Mouse (Mus musculus): ENCODE data around the gene Lcor. TPM values are rescaled to one million over a fixed set of nuclear protein-coding genes. Genes with fewer than 3 reads are reported as not detected.

Gene Lcor
- total and polyA plus RNA-seq, 2 experiments from 2014 or later, result 12.3 to 13.1 TPM

DNA sequence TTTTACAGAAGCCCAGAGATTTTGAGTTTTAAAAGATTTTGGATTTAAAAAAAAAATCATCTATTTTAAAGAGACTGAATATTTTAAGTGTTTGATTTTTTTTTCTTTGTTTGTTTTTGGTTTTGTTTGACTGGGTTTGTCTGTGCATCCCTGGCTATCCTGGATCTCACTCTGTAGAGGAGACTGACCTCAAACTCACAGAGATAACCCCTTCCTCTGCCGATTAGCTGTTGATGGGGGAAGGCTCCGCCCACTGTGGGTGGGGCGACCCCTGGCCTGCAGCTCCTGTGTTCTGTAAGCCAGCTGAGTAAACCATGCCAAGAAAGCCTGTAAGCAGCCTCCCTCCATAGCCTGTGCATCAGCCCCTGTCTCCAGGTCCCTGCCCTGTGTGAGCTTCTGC, 30.3 kb upstream of the Lcor start:
- no peaks in the 10 kb centered on the region for H3K36me3 ChIP-seq (ENCODE audit: insufficient read depth, low read length)
- H3K27ac ChIP-seq, result no peak overlapping the region
- no peaks in the 10 kb centered on the region for H3K27me3 ChIP-seq (ENCODE audit: insufficient read depth, low read length)
- no peak overlapping the region for H3K4me2 ChIP-seq (ENCODE audit: low read depth, low read length)
- ATAC-seq (no peak), DNase-seq (ENCODE audit: low spot score) (no peak)
- TF ChIP-seq CTCF (IDR thresholded peaks at IDR 0.05; ENCODE audit: low read depth), result no peak
- 15% methylated on average over 3 of the region's 3 CpGs for WGBS
- H3K9me3 ChIP-seq (ENCODE audit: low read length), result no peaks in the 10 kb centered on the region
- no peaks in the 10 kb centered on the region for H3K4me1 ChIP-seq (ENCODE audit: insufficient read depth, low read length)
- no peak overlapping the region for H3K9ac ChIP-seq (replicated peaks; ENCODE audit: low read length)
- H3K4me3 ChIP-seq (ENCODE audit: low read length), result no peak overlapping the region

GRCm38 (mm10) chr19:41454601-41455000, 27.8 kb upstream of the Lcor start:
- no peak overlapping the region for H3K9ac ChIP-seq (replicated peaks; ENCODE audit: low read length)
- 90% methylated on average over 6 of the region's 7 CpGs for WGBS
- no peak for TF ChIP-seq CTCF (IDR thresholded peaks at IDR 0.05; ENCODE audit: low read depth)
- no peak for ATAC-seq
- no peak overlapping the region for H3K4me3 ChIP-seq (ENCODE audit: low read length)
- H3K27ac ChIP-seq, result no peak overlapping the region
- no peaks in the 10 kb centered on the region for H3K9me3 ChIP-seq (ENCODE audit: low read length)
- DNase-seq (ENCODE audit: low spot score), result no peak
- H3K4me1 ChIP-seq (ENCODE audit: insufficient read depth, low read length), result no peaks in the 10 kb centered on the region
- H3K4me2 ChIP-seq (ENCODE audit: low read depth, low read length), result no peak overlapping the region
- H3K27me3 ChIP-seq (ENCODE audit: insufficient read depth, low read length), result no peaks in the 10 kb centered on the region
- H3K36me3 ChIP-seq (ENCODE audit: insufficient read depth, low read length), result no peaks in the 10 kb centered on the region

DNA sequence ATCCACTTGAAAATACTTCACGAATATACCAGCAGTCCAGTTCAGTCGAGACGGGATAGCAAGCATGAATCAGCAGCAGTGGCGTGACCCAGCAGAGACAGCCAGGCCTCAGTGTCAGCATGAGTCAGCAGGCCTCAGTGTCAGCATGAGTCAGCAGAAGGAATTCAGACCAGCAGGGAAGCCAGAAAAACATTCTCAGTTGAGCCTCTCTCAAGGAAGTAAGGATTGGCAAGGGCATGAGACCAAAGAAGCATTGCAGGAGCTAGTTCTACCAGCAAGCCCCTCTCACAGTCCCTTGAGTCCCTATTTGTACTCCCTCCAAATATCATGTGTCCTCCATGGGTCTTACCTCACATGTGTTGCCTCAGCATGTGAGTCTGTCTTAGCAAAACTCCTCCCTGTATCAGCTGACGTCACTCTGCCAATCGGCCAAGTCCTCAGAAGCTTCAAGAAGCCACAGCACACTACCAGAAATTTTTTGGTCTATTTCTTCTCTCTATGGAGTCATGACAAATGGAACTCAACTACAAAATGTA, 27.3 kb upstream of the Lcor start:
- H3K9me3 ChIP-seq (ENCODE audit: low read length), result no peaks in the 10 kb centered on the region
- TF ChIP-seq CTCF (IDR thresholded peaks at IDR 0.05; ENCODE audit: low read depth), result no peak
- H3K4me1 ChIP-seq (ENCODE audit: insufficient read depth, low read length), result no peaks in the 10 kb centered on the region
- 80% methylated on average over 6 of the region's 6 CpGs for WGBS
- no peaks in the 10 kb centered on the region for H3K36me3 ChIP-seq (ENCODE audit: insufficient read depth, low read length)
- H3K9ac ChIP-seq (replicated peaks; ENCODE audit: low read length), result no peak overlapping the region
- DNase-seq (ENCODE audit: low spot score) (no peak), ATAC-seq (no peak)
- H3K4me2 ChIP-seq (ENCODE audit: low read depth, low read length), result no peak overlapping the region
- H3K27ac ChIP-seq, result no peak overlapping the region
- no peaks in the 10 kb centered on the region for H3K27me3 ChIP-seq (ENCODE audit: insufficient read depth, low read length)
- no peak overlapping the region for H3K4me3 ChIP-seq (ENCODE audit: low read length)

DNA sequence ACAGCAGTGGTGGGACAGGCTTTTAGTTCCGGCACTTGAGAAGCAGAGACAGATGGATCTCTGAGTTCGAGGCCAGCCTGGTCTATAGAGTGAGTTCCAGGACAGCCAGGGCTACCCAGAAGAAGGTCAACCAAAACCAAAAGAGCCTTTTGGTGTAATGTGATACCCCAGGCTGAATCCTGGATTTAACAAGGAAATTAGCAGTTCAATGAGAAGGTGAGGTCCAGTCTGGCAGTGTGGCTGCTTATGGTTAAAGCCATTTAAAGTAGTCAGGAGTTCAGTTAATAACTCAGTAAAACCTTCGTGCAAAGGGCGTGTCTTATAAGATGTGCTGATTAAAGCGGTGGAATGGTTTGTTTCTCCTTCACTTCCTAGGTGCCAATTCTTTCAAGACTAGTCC, 25.3 kb upstream of the Lcor start:
- no peak overlapping the region for H3K4me2 ChIP-seq (ENCODE audit: low read depth, low read length)
- no peak for ATAC-seq
- 83% methylated on average over 5 of the region's 5 CpGs for WGBS
- H3K27me3 ChIP-seq (ENCODE audit: insufficient read depth, low read length), result no peaks in the 10 kb centered on the region
- H3K4me3 ChIP-seq (ENCODE audit: low read length), result no peak overlapping the region
- no peak for DNase-seq (ENCODE audit: low spot score)
- no peak overlapping the region for H3K27ac ChIP-seq
- H3K9me3 ChIP-seq (ENCODE audit: low read length), result no peaks in the 10 kb centered on the region
- H3K4me1 ChIP-seq (ENCODE audit: insufficient read depth, low read length), result no peaks in the 10 kb centered on the region
- no peaks in the 10 kb centered on the region for H3K36me3 ChIP-seq (ENCODE audit: insufficient read depth, low read length)
- H3K9ac ChIP-seq (replicated peaks; ENCODE audit: low read length), result no peak overlapping the region
- TF ChIP-seq CTCF (IDR thresholded peaks at IDR 0.05; ENCODE audit: low read depth), result no peak

DNA sequence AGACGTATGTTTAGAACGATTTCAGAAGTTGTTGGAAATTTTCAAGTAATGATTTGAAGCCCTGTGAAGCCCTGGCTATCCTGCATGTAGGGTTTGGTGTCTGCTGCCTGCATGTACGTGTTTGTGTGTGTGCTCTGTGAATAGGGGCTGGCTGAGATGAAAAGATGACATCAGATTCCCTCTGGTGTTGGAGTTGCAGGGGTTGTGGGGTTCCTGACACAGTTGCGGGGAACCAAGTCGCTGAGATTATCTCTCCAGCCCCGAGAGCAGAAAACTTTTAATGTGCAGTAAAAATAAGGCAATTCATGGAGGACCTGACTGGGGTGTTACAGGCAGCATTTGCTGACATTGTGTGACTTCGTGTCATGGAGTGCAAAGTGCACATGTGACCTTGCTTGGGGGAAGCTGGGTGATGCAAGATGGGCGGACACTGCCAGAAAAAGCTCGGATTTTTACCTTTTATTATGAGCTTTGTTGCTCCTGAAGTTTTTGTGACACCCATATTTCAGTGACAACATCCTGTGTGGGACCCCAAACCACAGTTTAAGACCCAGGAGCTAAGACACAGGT, 20.2 kb upstream of the Lcor start:
- Histone ChIP-seq H3K4me1 (ENCODE audit: insufficient read depth, low read length) (no peaks in the 10 kb centered on the region), H3K4me3 (ENCODE audit: low read length) (no peak overlapping the region), H3K36me3 (ENCODE audit: insufficient read depth, low read length) (no peaks in the 10 kb centered on the region), H3K9ac (replicated peaks; ENCODE audit: low read length) (no peak overlapping the region), H3K9me3 (ENCODE audit: low read length) (no peaks in the 10 kb centered on the region), H3K4me2 (ENCODE audit: low read depth, low read length) (no peak overlapping the region), H3K27ac (no peak overlapping the region), H3K27me3 (ENCODE audit: insufficient read depth, low read length) (no peaks in the 10 kb centered on the region)
- DNase-seq (ENCODE audit: low spot score), result no peak
- WGBS, result 80% methylated on average over 9 of the region's 9 CpGs
- TF ChIP-seq CTCF (IDR thresholded peaks at IDR 0.05; ENCODE audit: low read depth), result no peak
- ATAC-seq, result no peak

DNA sequence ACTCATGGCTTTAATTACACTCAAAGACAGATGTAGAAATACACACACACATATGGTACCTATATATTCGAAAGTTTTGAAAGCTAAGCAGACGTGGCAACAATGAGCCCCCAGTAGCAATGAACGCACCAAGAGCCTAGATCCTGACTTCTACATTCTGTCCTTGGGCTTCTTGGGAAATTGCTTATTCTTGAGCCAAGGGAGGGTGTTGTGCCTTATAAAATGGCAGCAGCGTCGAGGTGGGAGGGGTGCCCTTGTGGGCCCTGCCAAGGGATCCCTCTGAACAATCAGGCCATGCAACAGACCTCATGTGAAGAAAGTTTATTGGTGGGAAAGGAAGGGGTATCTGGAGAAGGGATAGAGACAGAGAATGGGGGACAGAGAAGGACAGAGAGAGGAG, 18.6 kb upstream of the Lcor start:
- Histone ChIP-seq H3K27ac (no peak overlapping the region), H3K9ac (replicated peaks; ENCODE audit: low read length) (no peak overlapping the region), H3K27me3 (ENCODE audit: insufficient read depth, low read length) (no peaks in the 10 kb centered on the region), H3K36me3 (ENCODE audit: insufficient read depth, low read length) (no peaks in the 10 kb centered on the region), H3K4me1 (ENCODE audit: insufficient read depth, low read length) (no peaks in the 10 kb centered on the region), H3K4me2 (ENCODE audit: low read depth, low read length) (no peak overlapping the region), H3K9me3 (ENCODE audit: low read length) (no peaks in the 10 kb centered on the region), H3K4me3 (ENCODE audit: low read length) (no peak overlapping the region)
- WGBS, result 92% methylated on average over 5 of the region's 5 CpGs
- DNase-seq (ENCODE audit: low spot score) (no peak), ATAC-seq (no peak)
- no peak for TF ChIP-seq CTCF (IDR thresholded peaks at IDR 0.05; ENCODE audit: low read depth)

DNA sequence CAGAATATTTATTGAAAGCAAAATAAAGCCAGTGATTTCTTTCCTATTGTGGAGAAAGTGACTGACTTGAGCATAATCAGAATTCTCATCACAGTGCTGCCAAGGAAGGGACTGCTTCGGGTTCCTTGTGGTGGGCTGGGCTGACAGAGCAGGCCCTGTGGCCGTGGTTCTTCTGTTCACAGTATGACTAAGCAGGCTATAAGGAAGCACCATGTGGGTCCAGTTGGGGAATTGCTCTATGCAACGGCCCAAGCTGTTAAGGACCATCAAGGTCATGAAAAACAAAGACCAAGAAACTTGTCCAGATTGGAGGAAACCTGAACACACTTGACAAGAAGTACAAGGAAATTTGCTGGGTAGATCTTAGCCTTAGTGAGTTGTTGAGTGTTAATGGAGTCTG, 16.0 kb upstream of the Lcor start:
- Histone ChIP-seq H3K4me3 (ENCODE audit: low read length) (no peak overlapping the region), H3K36me3 (ENCODE audit: insufficient read depth, low read length) (no peaks in the 10 kb centered on the region), H3K27ac (no peak overlapping the region), H3K27me3 (ENCODE audit: insufficient read depth, low read length) (no peaks in the 10 kb centered on the region), H3K9ac (replicated peaks; ENCODE audit: low read length) (no peak overlapping the region), H3K4me2 (ENCODE audit: low read depth, low read length) (no peak overlapping the region), H3K4me1 (ENCODE audit: insufficient read depth, low read length) (no peaks in the 10 kb centered on the region), H3K9me3 (ENCODE audit: low read length) (no peaks in the 10 kb centered on the region)
- WGBS, result 82% methylated on average over 3 of the region's 3 CpGs
- DNase-seq (ENCODE audit: low spot score), result no peak
- ATAC-seq, result no peak
- TF ChIP-seq CTCF (IDR thresholded peaks at IDR 0.05; ENCODE audit: low read depth), result no peak
